Mouse (Mus musculus) ES-E14 (cell line): ENCODE measurements around the gene Nxph4.

Source experiments
- CHD2 ChIP-seq: IDR thresholded peaks from 2 replicates; pipeline ENCODE4 v1.6.1; 2014; ENCODE audit warnings: mild to moderate bottlenecking, low read depth, low read length, inconsistent platforms
- HCFC1 ChIP-seq: IDR thresholded peaks from 2 replicates; pipeline ENCODE4 v1.6.1; 2012; ENCODE audit warnings: low read length, inconsistent platforms, borderline replicate concordance; ENCODE audit not compliant: insufficient read depth
- MAFK ChIP-seq: IDR thresholded peaks from 2 replicates; pipeline ENCODE4 v1.6.1; 2014; ENCODE audit warnings: mild to moderate bottlenecking, low read depth, low read length, inconsistent platforms; ENCODE audit not compliant: insufficient read depth
- ZC3H11A ChIP-seq: IDR thresholded peaks from 2 replicates; pipeline ENCODE4 v1.6.1; 2012; ENCODE audit warnings: low read depth, mild to moderate bottlenecking, inconsistent platforms, low read length, borderline replicate concordance
- ZNF384 ChIP-seq: IDR thresholded peaks from 2 replicates; pipeline ENCODE4 v1.6.1; 2012; ENCODE audit warnings: low read depth, low read length, inconsistent platforms

- TF ChIP-seq HCFC1 (no peak), ZC3H11A (no peak), MAFK (no peak), CHD2 (no peak), ZNF384 (no peak)
These were observed 32.4 kb upstream of the Nxph4 start for GRCm38 (mm10) chr10:127566553-127567326.
